Mouse (Mus musculus) lung, adult 18-20 months (tissue): ENCODE results near the gene Cntnap2.

Experiments
- DNase-seq, 2 experiments: peaks; one replicate each; pipeline ENCODE4 v3.0.0; 2022; ENCODE audit warnings: mixed read lengths in 2 of 2

The Cntnap2 gene

GRCm38 (mm10) chr6:46705926-46706325 lies 1646.8 kb downstream of the Cntnap2 start:
- DNase-seq, result no peak

GRCm38 (mm10) chr6:46716576-46716975 lies 1657.4 kb downstream of the Cntnap2 start:
- no peak for DNase-seq

- DNase-seq, result no peak
Observed at GRCm38 (mm10) chr6:46733794-46734193, 1674.6 kb downstream of the Cntnap2 start.

GRCm38 (mm10) chr6:46748448-46748847 lies 1689.3 kb downstream of the Cntnap2 start:
- no peak for DNase-seq

- DNase-seq, result no peak
Observed at GRCm38 (mm10) chr6:46763481-46763880, 1704.3 kb downstream of the Cntnap2 start.

DNA sequence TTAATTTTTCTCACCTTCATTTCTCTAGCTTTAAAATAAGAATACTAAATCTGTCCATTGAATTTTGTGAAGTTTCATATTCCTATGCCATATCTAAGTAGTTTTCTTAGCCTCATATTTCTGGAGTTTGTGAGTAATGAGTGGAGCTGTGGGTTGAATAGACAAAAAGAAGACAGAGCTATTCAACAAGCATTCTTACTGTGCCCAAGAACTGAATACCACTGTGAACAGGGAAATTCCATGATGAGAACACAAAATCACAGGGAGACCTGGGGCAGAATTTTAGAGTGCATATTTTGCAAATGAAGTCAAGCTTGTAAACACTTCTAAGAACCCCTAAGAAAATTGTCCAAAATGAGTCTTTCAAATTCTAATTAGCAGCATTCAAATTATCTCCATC lies 1715.4 kb downstream of the Cntnap2 start:
- DNase-seq, result no peak

GRCm38 (mm10) chr6:46802264-46803110 lies 1743.3 kb downstream of the Cntnap2 start:
- DNase-seq, result no peak

DNA sequence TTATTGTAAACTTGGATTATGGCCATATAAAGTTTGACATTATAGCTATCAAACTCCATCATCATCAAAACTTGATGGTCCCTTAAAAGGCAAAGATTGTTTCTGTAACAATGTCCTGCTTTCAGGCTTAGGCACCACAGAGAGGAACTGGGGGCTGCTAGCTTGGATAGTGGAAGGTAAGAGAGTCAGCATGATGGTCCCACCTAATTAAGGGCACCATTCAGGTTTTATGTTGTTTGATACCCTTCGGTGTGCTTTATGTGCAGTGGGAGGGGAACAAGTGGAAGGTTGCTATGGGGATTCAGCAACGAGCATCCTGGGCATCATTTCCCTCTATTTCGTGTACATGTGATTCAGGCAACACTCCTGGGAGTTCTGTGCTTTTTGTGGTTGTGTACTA lies 1797.5 kb downstream of the Cntnap2 start:
- no peak for DNase-seq

DNA sequence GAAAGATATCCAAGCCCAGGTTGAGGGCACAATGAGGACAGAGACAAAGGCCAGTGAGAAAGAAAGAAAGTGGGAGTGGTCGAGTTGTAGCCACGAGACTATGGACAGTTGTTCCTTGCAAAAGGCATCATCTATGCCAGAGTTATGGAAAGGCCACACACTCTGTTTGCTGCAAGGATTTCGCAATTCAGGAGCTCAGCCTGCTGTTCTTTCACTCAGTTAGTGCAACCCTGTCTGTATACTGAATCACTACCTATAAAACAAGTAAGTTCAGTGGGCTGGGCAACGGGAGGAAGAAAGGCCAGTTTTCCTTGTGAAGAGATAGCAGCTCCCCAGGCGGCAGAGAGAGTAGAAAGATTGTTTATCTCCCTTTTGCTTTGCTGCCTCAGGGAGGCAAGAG lies 1801.9 kb downstream of the Cntnap2 start:
- DNase-seq, result no peak

- DNase-seq, result no peak
Observed at GRCm38 (mm10) chr6:46866317-46866716, 1807.2 kb downstream of the Cntnap2 start.

- DNase-seq, result no peak
Observed at GRCm38 (mm10) chr6:46886230-46886629, 1827.1 kb downstream of the Cntnap2 start.

GRCm38 (mm10) chr6:46909167-46909566 lies 1850.0 kb downstream of the Cntnap2 start:
- DNase-seq, result no peak

GRCm38 (mm10) chr6:46918701-46919274 lies 1859.6 kb downstream of the Cntnap2 start:
- no peak for DNase-seq

DNA sequence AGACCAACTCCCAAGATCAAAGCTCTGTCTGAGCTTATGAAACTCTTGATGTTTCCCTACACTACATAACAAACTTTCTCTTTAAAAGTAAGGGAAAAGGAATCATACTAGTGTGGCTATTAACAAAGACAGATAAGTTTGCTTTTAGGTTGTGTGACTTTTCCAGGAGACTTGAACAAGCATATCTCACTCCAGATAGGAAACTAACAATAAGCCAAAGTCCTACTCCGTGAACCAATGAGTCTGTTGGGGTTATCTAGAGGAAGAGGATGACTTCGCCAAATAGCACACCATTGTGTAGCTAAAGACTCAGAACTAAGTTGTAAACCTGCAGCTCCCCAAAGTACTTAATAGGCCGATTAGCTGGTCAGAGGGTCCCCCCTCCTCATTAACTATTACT lies 1860.8 kb downstream of the Cntnap2 start:
- no peak for DNase-seq

DNA sequence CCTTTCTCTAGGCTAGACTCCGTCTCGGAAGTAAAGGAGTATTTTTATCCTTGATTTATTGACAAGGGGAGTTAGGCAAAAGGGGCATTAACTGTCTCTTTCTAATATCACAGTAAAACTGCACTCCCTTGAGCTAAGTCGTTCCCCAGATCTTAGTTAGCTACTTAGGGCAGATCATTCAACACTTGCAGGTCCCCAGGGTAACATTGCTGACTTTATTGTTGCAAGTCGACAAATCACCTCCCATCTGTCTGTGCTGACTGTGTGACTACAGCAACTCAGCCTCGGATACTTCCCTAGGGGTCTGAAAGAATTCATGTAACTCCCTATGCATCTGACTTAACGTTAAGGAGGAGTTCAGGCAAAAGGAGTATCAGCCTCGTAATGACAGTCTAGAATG lies 1865.6 kb downstream of the Cntnap2 start:
- DNase-seq, result no peak

DNA sequence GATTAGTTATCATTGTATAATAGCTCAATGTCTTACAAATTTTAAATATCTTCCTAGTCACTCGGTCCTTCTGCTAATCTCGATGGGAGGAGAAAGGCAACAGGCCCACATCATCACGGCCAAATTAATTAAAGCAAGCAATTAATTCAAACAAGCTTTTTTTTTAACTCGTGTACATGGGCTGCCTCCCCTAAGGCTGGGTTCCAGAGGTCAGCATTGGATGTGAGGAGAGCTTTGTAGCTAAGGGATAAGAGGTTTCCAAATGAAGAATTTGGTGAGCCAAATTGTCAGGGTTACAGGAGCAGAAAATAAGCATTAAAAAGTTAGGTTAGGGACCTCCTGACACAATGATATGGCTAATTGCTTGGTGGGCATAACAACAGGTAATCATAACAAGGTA lies 1886.5 kb downstream of the Cntnap2 start:
- no peak for DNase-seq

DNA sequence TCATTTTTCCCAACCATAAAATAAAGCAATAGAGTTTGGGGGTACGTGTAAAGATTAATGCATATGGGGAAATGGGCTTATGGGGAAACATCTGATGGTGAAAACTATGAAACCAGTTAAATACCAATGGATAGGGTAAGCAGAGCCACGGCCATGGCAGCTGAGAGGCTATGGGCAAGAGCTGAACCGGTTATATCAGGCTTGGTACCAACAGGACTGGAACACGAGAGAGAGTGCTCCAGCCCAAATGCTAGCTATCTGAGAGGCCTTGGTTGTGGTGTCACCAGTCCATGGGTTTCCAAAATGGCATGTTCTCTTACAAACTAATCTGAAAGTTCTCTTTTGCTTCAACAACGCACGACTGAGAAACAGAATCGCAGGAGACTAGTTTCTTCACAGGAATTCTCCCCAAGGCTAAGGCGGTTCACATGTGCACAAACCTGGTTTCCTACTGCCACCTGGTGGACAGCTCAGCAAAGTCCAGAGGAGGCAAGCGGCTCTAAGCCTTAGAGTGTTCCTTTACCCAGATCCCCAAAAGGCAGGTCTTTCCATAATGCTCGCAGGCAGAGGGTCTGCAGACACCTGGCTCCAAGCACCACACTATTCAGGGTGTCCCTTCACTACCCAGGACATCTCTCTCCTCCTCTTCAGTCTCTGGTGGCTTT lies 1902.0 kb downstream of the Cntnap2 start:
- peak; percentile 6 to 19 for DNase-seq

- DNase-seq, result no peak
Observed at GRCm38 (mm10) chr6:46963261-46963660, 1904.1 kb downstream of the Cntnap2 start.

GRCm38 (mm10) chr6:46963693-46964092 lies 1904.5 kb downstream of the Cntnap2 start:
- no peak for DNase-seq

- DNase-seq, result peak; percentile 6 to 24
Observed at GRCm38 (mm10) chr6:46972640-46973039, 1913.5 kb downstream of the Cntnap2 start.

GRCm38 (mm10) chr6:46996010-46996602 lies 1936.9 kb downstream of the Cntnap2 start:
- no peak for DNase-seq

DNA sequence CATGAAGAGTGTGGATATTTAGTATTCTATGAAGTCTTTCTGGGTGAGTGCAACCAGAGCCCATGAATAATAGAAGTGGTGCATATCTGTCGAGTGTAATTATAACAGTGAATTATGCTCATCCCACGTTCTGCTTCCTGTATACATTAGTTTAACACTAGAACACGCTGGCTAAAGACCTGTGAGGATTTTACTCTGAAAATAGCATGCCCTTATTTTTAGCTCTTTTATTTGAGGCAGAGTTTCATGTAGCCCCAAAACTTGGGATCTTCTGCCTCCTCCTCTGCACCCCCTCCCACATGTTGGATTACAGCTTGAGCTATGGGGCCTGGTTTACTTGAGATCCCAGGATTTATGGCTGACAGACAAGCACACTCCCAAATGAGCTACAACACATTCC lies 1945.3 kb downstream of the Cntnap2 start:
- no peak for DNase-seq

- no peak for DNase-seq
Observed at GRCm38 (mm10) chr6:47012933-47013332, 1953.8 kb downstream of the Cntnap2 start.

GRCm38 (mm10) chr6:47013535-47013934 lies 1954.4 kb downstream of the Cntnap2 start:
- peak; percentile 12 to 39 for DNase-seq
